Mouse (Mus musculus) lung, postnatal 0 days (tissue): ENCODE data around the gene Rgmb.

Experiments
- CTCF ChIP-seq: IDR thresholded peaks from 2 replicates; pipeline ENCODE4 v1.5.1; 2016; ENCODE audit warnings: antibody characterized with exemption, mild to moderate bottlenecking
- EP300 ChIP-seq: IDR thresholded peaks from 2 replicates; pipeline ENCODE4 v1.6.1; 2016; ENCODE audit warnings: antibody characterized with exemption, mild to moderate bottlenecking, control low read depth

GRCm38 (mm10) chr17:15817096-15817450 lies 13.8 kb downstream of the Rgmb start:
- TF ChIP-seq CTCF: no peak
- TF ChIP-seq EP300: no peak
